Mouse (Mus musculus) heart, embryonic 10.5 days (tissue): ENCODE data around the gene C030005K15Rik. TPM values are rescaled to one million over a fixed set of nuclear protein-coding genes. Genes with fewer than 3 reads are reported as not detected.
"Not testable (repeated sequence)": the region's sequence is repeated elsewhere in the genome, so short reads cannot be mapped to it uniquely, and the experiment has no call there.

ENCODE experiments used
- DNase-seq: peaks from one replicate; pipeline ENCODE4 v3.0.0-alpha.2; 2017; ENCODE audit warnings: low spot score
- H3K27ac ChIP-seq: fragments of 300-500 bp; sonication (generic); 2 replicates; pipeline ENCODE4 v1.5.1; 2016; ENCODE audit warnings: mild to moderate bottlenecking
- H3K27me3 ChIP-seq: fragments of 300-500 bp; sonication (generic); 2 replicates; pipeline ENCODE4 v1.6.1; 2016; ENCODE audit warnings: mild to moderate bottlenecking; ENCODE audit not compliant: poor library complexity, insufficient read depth, severe bottlenecking
- H3K36me3 ChIP-seq: fragments of 300-500 bp; sonication (generic); 2 replicates; pipeline ENCODE4 v1.6.1; 2016; ENCODE audit warnings: mild to moderate bottlenecking, moderate library complexity
- H3K4me1 ChIP-seq: fragments of 300-500 bp; sonication (generic); 2 replicates; pipeline ENCODE4 v1.6.1; 2016; ENCODE audit warnings: mild to moderate bottlenecking
- H3K4me3 ChIP-seq: fragments of 300-500 bp; sonication (generic); 2 replicates; pipeline ENCODE4 v1.5.1; 2016; ENCODE audit warnings: mild to moderate bottlenecking, moderate library complexity
- H3K9me3 ChIP-seq: fragments of 300-500 bp; sonication (generic); 2 replicates; pipeline ENCODE4 v1.6.1; 2016; ENCODE audit warnings: mild to moderate bottlenecking, moderate library complexity
- WGBS: fragments of 180-500 bp; shearing (Covaris S2); methylation state at CpG from one replicate; pipeline ENCODE4 v1.1.7; 2016; 5-methylcytosine and 5-hydroxymethylcytosine counted together
- polyA plus RNA-seq: library from polyadenylated mRNA; unstranded; fragments of >200 nt; fragmentation: Nextera tagmentation; extraction: Ambion mirVana; gene quantifications from 2 replicates; pipeline ENCODE4 v1.2.1, GENCODE M21; 2016

The C030005K15Rik gene
- polyA plus RNA-seq: not detected in 2 replicates

DNA sequence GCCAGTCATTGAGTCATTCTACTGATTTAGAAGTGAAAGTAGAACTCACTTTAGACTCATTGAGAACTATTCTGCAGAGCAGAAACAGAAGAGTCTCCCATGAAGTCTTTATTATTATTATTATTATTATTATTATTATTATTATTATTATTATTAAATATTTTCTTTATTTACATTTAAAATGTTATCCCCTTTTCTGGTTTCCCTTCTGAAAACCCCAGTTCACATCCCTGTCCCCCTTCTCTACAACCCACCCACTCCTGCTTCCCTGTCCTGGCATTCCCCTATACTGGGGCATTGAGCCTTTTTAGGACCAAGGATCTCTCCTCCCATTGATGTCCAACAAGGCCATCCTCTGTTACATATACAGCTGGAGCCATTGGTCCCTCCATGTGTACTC, at the start of gene C030005K15Rik:
TSS of gene C030005K15Rik (minus strand) at position 101 of the 400 bp plus-strand sequence.
- DNase-seq, H3K27me3 ChIP-seq, H3K36me3 ChIP-seq, H3K4me3 ChIP-seq, H3K4me1 ChIP-seq, H3K9me3 ChIP-seq, H3K27ac ChIP-seq: not testable (repeated sequence)

DNA sequence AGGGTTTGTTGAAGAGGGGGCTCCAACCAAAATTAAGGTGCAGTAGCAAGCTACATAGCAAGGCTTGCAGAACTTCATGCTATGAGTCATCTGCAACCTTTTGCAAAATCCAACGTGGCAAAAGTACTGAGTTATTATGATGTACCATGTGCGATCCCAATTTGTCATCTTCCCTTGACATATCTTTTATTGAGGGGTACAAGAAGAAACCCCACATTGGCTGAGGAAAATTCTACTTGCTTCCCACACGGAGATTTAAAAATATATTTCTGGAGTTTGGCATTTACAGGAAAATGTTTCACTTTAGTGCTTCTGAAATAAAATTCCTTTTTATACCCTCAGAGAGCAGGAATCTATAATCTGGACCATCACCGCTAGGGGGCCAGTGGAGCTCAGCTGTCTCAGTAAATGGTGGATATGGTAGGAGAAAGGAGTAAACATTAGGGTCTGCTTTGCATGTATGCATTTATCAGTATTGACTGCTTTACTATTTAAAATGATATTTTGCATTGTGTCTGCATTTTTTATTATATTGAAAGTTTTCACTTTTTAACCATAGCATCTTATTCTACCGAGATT, 41.7 kb upstream of the C030005K15Rik start:
- Histone ChIP-seq H3K27ac (no peak overlapping the region), H3K36me3 (no peaks in the 10 kb centered on the region), H3K4me3 (no peak overlapping the region), H3K4me1 (no peaks in the 10 kb centered on the region), H3K27me3 (no peaks in the 10 kb centered on the region), H3K9me3 (no peaks in the 10 kb centered on the region)
- no peak for DNase-seq
- 53% methylated on average over 5 of the region's 5 CpGs for WGBS

DNA sequence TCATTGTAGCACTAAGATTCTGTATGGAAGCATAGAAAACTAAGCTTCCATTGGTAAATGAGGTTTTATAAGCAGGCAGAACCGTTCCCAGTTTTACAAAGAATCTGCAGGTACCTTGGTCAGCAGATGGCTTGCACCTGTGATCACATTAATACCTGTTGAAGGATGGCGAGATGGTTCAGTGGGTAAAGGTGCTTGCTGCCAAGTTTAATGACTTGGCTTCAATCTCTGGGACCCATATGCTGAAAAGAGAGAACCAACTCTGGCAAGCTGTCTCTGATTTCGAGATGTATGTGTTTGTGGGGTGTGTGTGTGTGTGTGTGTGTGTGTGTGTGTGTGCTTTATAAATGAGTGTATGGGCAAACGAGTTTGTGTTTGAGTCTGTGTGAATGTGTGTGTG, 27.3 kb upstream of the C030005K15Rik start:
- Histone ChIP-seq H3K27ac (no peak overlapping the region), H3K4me3 (no peak overlapping the region), H3K4me1 (no peaks in the 10 kb centered on the region), H3K27me3 (no peaks in the 10 kb centered on the region), H3K9me3 (no peaks in the 10 kb centered on the region), H3K36me3 (no peaks in the 10 kb centered on the region)
- DNase-seq: no peak
- 70% methylated on average over 4 of the region's 4 CpGs for WGBS

DNA sequence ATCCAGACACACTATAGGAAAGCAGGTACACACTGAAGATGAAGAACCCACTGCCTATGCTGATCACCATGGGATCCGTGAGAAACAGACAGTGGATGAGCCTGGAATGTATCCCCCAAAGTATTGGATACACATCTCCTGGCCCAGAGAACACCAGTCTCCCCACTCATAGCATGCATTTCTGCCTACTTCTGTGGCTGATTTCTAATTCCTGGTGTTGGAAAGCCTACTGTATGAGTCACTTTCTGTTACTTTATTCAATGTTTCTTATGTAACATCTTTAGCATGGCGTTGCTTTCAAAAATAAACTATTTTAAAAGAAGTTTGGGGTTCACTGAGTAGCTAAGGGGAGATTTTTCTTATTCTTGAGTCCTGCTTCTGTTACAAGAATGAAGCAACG, 20.7 kb upstream of the C030005K15Rik start:
- WGBS: 75% methylated on average over 3 of the region's 3 CpGs
- Histone ChIP-seq H3K9me3 (no peaks in the 10 kb centered on the region), H3K4me1 (no peaks in the 10 kb centered on the region), H3K27me3 (no peaks in the 10 kb centered on the region), H3K27ac (no peak overlapping the region), H3K4me3 (no peak overlapping the region), H3K36me3 (no peaks in the 10 kb centered on the region)
- DNase-seq: no peak

DNA sequence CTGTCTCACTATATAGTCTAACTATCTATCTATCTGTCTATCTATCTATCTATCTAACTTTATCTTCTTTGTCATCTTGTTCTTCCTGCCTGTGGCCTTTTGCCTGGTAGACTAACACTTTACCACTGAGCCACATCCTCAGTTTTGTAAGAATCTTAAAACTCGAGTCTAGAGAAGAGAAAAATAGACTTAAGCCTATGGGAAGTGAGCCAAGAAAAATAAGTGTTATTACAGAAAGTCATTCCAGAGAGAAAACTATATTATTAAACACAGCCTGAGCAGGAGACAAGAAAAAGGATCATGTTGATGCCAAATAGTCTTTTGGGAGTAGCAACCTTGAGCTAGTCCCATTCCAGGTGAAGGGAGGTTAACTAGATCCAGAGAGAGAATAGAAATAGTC, 626 bp downstream of the C030005K15Rik start:
- Histone ChIP-seq H3K4me1 (no peaks in the 10 kb centered on the region), H3K4me3 (no peak overlapping the region), H3K27me3 (no peaks in the 10 kb centered on the region), H3K36me3 (no peaks in the 10 kb centered on the region), H3K9me3 (no peaks in the 10 kb centered on the region), H3K27ac (no peak overlapping the region)
- DNase-seq: no peak
- WGBS: 50% methylated on average over 1 of the region's 1 CpGs

DNA sequence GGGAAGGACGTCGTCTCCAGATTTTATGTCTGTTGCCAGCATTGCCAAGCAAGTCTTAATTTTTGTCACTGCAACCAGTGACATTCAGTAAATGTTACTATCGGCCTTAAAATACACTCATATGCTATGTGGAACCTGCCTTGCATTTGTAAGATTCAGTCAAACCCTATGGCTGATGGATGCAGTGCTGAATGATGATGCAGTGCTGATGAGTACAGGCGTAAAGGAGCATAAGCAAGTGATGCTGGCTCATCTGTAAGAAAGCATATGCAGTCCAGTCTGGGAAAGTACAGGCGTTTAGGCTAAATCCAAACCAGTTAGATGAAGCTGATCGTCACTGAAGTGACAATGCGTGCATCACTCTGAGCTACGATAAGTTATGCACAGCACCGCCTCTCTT, 3.8 kb downstream of the C030005K15Rik start:
- H3K36me3 ChIP-seq: no peaks in the 10 kb centered on the region
- no peaks in the 10 kb centered on the region for H3K9me3 ChIP-seq
- no peak for DNase-seq
- no peak overlapping the region for H3K27ac ChIP-seq
- no peaks in the 10 kb centered on the region for H3K4me1 ChIP-seq
- H3K4me3 ChIP-seq: no peak overlapping the region
- WGBS: 90% methylated on average over 9 of the region's 9 CpGs
- no peaks in the 10 kb centered on the region for H3K27me3 ChIP-seq

DNA sequence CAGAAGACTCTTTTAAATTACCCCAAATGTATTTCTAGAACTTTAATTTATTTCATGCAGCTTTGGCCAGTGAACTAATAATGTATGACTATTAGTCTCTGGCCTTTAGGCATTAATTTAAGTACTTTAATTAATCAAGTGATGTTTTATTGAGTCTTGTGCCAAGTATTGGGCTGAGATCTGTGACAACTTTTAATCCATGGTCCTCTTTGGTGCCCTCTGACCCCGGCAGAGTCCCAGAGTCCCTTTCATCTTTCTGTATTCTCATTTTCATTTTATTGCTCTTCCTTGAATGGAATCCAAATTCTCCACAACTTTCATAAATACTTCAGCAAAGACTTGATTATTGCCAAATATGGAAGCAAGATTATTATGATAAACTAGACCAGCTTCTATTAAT, 5.9 kb downstream of the C030005K15Rik start:
- H3K4me1 ChIP-seq: no peaks in the 10 kb centered on the region
- DNase-seq: no peak
- WGBS: 90% methylated on average over 1 of the region's 1 CpGs
- H3K27me3 ChIP-seq: no peaks in the 10 kb centered on the region
- no peaks in the 10 kb centered on the region for H3K9me3 ChIP-seq
- H3K27ac ChIP-seq: no peak overlapping the region
- H3K4me3 ChIP-seq: no peak overlapping the region
- no peaks in the 10 kb centered on the region for H3K36me3 ChIP-seq

DNA sequence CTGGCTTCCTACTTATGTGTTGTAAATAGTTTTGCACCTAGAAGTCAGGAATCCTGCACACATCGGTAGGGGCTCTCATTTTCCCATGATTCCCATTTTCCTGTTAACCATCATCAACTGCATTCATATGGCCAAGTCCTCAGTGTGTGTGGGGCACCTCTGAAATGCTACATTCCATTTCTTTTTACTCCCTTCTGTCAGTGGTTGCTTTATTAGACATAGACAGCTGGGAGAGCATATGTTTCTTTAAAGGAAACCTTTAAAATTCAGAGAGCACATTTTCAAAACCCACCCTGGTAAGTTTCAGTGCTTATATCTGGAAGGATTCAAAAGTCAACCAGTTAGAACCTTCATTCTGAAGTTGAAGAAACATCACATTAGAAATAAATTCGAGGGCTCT, 8.5 kb downstream of the C030005K15Rik start:
- 70% methylated on average over 2 of the region's 2 CpGs for WGBS
- Histone ChIP-seq H3K9me3 (no peaks in the 10 kb centered on the region), H3K36me3 (no peaks in the 10 kb centered on the region), H3K27me3 (no peaks in the 10 kb centered on the region), H3K4me1 (peaks cover 6% of the 10 kb centered on the region; the same call in 1 of the 2 replicates), H3K27ac (no peak overlapping the region), H3K4me3 (no peak overlapping the region)
- no peak for DNase-seq

DNA sequence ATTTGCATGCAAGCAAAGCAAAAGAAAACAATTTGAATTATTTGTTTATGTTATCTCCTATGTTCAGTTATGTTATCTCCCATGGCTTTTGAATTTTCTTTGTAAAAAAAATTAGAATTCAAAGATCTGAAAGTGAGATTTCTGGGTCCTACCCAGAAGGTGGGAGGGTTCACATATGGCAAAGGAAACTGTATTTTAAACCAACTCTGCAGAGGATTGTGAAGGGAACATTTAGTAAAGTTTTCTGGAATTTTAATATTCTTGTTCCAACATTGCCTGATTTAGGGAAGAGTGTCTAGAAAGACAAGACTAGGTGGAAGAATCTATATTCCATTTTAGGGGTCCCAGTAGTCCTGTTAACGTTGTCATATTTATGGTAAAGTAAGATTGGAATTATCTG, 9.3 kb downstream of the C030005K15Rik start:
- Histone ChIP-seq H3K27me3 (no peaks in the 10 kb centered on the region), H3K9me3 (no peaks in the 10 kb centered on the region), H3K4me3 (no peak overlapping the region), H3K27ac (no peak overlapping the region), H3K36me3 (no peaks in the 10 kb centered on the region), H3K4me1 (peaks cover 6% of the 10 kb centered on the region; the same call in 1 of the 2 replicates)
- DNase-seq: no peak
- WGBS: 70% methylated on average over 1 of the region's 1 CpGs

DNA sequence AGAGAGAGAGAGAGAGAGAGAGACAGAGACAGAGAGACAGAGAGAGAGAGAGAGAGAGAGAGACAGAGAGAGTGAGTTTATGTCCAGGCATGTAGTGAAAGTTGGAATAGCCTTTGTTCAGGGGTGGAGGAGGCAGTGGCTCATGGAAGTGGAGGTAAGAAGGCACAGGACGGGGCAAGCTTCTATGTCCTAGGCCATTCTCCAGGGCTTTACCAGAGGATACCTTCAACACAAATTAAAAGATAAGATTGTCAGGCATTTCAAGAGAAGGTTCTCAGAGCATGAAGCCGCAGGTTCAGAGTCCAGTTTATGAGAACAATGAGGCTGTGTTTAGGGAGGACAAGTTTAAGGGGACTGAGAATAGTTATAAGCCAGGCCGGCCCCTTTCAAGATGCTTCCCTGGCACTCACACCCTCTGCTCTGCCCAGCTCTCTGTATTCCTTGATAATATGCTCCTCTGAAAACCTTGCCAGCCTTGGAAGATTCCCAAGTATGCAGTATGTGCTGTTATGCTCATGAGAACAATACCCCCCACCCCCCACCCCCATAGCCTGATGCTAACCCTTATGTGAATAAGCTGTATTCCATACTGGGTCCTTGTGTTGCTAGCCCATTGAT, 11.2 kb downstream of the C030005K15Rik start:
- H3K27me3 ChIP-seq: no peaks in the 10 kb centered on the region
- no peak overlapping the region for H3K4me3 ChIP-seq
- H3K27ac ChIP-seq: no peak overlapping the region
- no peaks in the 10 kb centered on the region for H3K9me3 ChIP-seq
- H3K36me3 ChIP-seq: no peaks in the 10 kb centered on the region
- no peak for DNase-seq
- 70% methylated on average over 3 of the region's 3 CpGs for WGBS
- peaks cover 6% of the 10 kb centered on the region; the same call in 1 of the 2 replicates for H3K4me1 ChIP-seq

DNA sequence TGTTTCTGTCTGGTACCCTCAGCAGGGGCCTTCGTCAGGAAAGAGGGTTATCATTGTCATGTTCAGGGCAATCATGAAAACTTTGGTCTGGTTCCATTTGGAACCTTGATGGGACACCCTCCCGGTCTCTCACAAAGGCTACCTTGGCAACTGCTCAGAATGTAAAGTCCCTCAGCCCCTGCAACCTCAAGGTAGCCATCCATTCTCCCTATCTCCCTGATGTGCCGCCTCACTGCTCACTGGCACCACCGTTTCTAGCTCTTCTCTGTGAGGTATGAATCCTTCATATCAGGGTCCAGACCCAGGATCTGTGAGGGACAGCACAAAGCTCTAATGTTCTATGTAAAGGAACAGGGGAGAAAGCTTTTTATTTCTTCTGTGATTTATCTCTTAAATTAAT, 12.0 kb downstream of the C030005K15Rik start:
- Histone ChIP-seq H3K36me3 (no peaks in the 10 kb centered on the region), H3K27me3 (no peaks in the 10 kb centered on the region), H3K4me1 (peaks cover 6% of the 10 kb centered on the region; the same call in 1 of the 2 replicates), H3K9me3 (no peaks in the 10 kb centered on the region), H3K4me3 (no peak overlapping the region), H3K27ac (0 out of 2 replicates have a peak overlapping the region, but pooled peaks have one; percentile 6)
- 71% methylated on average over 4 of the region's 4 CpGs for WGBS
- no peak for DNase-seq

DNA sequence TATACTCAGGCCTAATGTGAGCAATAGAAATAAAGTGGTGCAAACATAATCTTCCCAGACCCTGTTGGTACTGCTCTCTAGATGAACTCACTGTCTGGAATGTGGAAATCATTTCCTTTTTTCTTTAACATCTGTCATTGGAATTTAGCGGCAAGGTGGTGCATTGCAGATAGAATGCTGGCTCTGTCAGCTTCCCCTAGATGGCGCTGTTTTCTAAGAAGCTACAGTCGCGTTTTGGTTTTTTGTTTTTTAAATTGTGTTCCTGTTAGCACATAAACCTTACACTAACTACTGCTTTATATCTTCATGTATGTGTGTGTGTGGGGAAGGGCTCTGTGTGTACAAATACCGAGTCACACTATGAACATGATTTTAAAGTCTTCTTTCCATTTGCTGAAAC, 13.9 kb downstream of the C030005K15Rik start:
- no peaks in the 10 kb centered on the region for H3K9me3 ChIP-seq
- DNase-seq: no peak
- H3K27ac ChIP-seq: no peak overlapping the region
- no peaks in the 10 kb centered on the region for H3K27me3 ChIP-seq
- peaks cover 6% of the 10 kb centered on the region; the same call in 1 of the 2 replicates for H3K4me1 ChIP-seq
- no peaks in the 10 kb centered on the region for H3K36me3 ChIP-seq
- 4% methylated on average over 5 of the region's 5 CpGs for WGBS
- no peak overlapping the region for H3K4me3 ChIP-seq

DNA sequence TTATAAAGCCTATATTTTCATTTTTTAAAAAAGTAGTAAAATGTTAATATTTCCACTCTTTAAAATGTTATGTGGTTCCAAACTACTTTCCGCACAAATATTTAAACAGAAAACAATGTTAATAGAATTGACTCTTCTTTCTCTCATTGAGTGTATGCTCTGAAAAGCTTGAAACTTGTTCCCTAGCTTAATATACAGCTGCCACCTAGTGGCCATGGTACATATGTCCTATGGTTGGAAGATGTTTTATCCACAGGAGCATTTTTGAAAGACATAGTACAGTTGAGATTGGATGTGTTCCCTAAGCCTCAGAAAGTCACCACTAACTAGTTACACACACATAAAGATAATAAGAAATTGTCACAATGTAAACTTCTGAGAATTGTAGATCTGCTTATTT, 22.0 kb downstream of the C030005K15Rik start:
- Histone ChIP-seq H3K27ac (no peak overlapping the region), H3K27me3 (no peaks in the 10 kb centered on the region), H3K36me3 (no peaks in the 10 kb centered on the region), H3K4me1 (no peaks in the 10 kb centered on the region), H3K4me3 (no peak overlapping the region), H3K9me3 (no peaks in the 10 kb centered on the region)
- no peak for DNase-seq
- 39% methylated on average over 1 of the region's 1 CpGs for WGBS

DNA sequence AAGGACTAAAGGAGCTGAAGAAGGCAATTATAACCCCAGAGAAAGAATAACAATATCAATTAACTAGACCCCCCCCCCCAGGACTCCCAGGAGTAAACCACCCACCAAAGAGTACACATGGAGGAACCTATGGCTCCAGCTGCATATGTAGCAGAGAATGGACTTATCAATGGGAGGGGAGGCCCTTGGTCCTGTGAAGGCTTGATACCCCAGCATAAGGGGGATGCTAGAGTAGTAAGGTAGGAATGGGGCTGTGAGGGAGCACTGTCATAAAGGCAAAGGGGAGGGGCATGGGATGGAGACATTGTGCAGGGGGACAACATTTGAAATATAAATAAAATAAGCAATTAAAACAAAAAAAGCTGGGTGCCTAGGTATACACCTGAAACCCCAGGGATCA, 24.2 kb downstream of the C030005K15Rik start:
- no peaks in the 10 kb centered on the region for H3K9me3 ChIP-seq
- no peaks in the 10 kb centered on the region for H3K4me1 ChIP-seq
- H3K36me3 ChIP-seq: no peaks in the 10 kb centered on the region
- no peak overlapping the region for H3K4me3 ChIP-seq
- no peaks in the 10 kb centered on the region for H3K27me3 ChIP-seq
- no peak overlapping the region for H3K27ac ChIP-seq
- DNase-seq: no peak
